Mouse (Mus musculus) cerebellum, postnatal 25 days (tissue): ENCODE results near the gene Shank2.

Source experiments
- DNase-seq, 2 experiments: peaks; one replicate each; pipeline ENCODE4 v3.0.0; 2021; ENCODE audit warnings: mixed read lengths in 2 of 2

Gene Shank2

DNA sequence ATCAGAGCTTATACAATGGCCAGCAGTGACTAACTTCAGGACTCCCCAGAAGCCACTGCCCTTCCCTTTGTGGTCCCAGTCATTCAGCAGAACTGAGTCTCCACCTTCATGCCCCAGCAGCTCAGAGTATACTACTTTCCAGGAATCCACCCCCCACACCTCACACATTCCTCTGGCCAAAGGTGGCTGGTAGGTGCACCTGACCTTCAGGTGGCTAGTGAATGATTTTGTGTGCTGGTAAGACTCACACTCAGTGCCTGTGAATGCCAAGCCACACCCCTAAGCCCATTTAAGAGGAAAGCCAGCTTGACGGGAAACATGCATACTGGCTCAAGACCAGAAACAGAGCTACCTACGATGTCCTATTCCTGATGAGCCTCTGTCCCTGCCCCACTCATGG, 431.2 kb downstream of the Shank2 start:
- DNase-seq, result no peak

DNA sequence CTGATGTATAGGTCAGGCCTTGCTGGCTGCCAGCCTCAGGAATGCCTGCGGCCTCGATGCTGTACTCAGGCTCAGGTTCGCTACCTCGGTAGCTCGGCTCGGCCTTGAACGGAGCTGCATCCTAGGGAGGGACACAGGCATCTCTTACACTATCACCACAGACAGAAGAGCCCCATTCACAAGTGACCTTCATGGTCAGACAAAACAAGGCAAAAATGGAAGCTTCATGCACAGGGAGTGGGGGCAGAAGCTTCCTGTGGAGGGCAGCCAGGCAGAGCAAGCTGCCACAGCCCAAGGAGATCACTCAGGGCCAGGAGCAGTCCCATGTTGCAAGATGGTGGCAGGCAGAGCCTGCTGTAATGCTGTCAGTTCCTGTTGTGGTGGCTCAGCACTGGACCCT, 437.1 kb downstream of the Shank2 start:
- DNase-seq, result no peak

DNA sequence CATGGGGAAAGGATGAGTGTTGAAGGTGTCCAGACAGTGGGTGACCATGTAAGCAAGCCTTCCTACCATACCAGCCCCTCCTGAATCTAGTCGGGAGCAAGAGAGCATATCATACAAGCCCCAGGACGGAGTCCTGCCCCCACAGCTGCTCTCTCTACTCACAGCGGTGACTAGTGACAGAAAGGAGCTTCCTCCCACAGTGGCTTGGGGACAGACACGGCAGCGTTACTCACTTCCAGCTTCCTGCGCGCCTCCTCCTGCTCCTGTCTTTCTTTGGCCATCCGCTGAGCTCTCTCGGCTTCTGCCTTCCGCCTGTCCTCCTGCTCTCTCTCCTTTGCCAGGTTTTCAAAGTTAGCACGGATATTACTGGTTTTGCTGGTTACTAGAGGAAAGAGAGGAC, 439.7 kb downstream of the Shank2 start:
- no peak for DNase-seq

DNA sequence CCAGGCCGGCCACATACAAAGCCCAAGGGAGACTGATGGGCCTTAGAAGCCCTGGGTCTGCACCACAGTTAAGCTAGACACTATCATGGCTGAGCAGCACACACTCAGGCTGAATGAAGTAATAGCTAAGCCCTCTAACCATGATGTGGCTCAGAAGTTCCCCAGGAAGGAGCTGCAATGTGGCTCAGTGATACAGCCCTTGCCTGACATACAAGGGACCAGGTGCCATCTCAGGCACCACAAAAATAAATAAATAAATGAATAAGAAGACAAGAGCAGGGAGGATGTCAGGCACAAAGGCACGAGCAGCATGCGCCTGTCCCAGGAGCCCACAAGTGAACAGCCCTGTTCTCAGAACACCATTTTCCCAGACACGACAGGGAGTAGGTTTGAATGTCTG, 440.2 kb downstream of the Shank2 start:
- no peak for DNase-seq

DNA sequence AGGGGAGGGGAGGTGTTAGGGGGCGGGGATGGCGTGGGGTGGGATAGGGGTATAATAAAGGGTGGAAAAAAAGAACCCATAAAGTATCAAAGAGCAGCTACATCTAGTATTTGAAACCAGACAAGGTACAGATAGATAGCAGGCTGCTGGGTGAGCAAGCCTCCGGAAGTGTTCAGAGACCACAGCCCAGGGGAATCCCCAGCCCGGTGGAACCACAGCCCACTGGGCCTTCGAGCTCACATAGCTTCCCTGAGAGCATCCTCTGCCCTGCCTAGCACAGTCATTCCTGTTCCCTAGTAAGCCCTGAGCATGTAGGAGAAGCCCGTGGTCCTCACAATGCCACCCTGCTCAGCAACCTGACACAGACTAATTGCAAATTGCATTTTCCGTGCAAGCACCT, 443.1 kb downstream of the Shank2 start:
- DNase-seq, result no peak

DNA sequence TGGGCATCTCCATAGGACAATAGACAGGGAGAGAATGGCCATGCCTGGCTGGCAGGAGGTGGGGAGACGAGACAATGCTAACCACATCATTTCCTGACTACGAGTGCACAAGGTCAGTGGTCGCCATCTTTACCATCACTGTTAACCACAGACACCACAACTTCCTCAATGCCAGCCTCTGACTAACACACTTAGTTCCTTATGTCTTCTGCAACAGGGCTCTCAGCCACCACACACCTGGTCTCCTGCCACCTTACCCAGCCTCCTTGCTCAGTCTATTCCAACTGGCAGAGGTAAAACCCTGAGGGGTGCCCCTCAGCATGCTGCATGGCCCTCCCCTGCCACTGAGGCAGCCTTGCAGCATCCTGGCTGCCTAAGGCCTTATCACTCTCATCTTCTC, 445.4 kb downstream of the Shank2 start:
- DNase-seq, result no peak

DNA sequence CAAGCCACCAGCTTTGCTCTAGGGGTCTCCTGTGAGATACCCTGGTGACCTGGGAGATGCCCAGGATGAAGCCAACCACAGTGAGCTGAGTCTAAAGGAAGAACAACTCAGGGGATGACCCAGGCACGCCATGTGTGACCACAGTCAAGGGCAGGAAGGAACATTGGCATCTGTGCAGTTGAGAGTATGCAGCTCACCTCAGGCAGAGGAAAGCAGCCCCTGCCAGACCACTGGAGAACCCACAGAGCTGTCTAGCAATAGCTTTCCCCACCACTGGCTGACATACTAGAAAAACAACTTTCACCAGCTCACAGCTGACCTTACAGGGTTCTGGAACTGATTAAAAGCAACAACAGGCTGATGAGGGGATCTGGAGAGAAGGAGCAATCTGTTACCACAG, 446.5 kb downstream of the Shank2 start:
- DNase-seq, result no peak

DNA sequence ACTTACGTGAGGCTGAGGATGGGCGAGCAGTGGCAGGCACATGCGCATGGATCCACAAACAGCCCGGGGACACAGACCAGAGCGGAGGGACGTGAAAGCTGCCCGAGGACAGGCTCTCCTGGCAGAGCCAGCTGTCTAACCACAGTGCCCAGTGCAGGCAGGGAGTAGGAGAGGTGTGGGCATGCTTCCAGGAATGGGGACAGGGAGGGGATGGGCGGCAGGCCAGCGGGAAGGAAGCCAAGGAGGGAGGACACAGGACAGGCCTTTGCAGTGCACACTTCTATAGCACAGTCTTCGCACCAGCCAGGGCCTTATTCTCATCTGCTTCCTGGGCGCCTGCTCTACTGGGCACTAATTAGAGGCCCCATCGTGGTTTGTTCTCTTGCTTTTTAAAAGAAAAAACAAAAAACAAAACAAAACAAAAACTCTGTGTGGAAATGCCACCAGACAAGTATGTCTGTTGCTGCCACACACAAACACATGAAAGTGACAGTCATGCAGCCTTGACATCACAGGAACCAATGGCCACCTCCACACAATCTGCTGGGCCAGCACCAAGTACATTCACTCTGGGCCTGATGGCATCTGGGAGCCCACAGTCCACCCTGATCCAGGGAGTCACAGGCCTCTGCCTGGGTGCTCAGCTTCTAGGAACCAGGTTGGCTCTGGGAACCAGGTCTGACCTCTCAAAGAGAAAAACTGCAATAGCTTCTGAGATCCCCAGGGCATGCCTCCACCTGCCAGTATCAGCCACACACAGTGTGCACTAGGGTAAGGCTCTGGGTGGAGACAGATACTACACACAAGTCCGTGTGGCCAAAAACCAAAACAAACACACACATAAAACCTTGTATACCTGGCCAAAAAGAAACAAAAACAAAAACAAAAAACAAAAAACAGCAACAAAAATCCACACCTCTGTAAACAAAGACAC, 448.2 kb downstream of the Shank2 start:
- DNase-seq, result peak; percentile 90 to 93

DNA sequence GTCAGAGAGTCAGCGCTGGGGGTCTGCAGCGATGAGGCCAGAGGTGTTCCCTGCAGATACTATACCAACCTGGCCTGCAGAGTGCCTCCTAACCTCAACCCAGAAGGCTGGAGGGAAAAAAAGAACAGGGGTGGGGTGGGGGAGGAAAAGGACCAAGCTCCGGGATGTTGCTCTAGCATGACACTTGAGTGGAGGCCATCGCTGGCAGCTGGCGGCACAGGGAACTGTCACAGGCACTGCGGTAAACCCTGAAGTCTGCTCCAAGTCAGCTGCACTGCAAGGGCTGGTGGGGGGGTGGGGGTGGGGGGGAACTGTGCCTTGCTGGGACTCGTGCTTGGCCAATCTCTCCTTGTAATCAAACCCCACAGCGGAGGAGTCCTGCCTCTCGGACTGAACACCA, 448.9 kb downstream of the Shank2 start:
- DNase-seq, result no peak

DNA sequence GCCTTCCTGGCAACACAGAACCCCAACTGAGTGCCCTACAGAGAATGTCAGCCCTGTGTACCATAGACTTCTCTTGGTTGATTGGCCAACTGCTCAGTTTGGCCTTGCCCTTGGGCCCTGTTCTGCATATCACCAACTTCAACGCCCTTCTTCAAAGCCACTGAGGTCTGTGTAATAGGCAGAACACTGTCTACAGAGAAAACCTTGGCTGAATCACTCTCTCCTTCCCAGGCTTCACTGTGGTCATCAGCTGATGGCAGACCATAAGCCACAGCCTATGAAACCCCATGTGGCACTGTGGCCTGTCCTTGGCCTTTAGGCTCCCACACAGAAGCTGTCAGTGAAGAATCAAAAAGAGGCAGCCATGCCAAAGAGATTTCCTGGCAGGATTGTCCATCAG, 457.2 kb downstream of the Shank2 start:
- DNase-seq, result no peak

DNA sequence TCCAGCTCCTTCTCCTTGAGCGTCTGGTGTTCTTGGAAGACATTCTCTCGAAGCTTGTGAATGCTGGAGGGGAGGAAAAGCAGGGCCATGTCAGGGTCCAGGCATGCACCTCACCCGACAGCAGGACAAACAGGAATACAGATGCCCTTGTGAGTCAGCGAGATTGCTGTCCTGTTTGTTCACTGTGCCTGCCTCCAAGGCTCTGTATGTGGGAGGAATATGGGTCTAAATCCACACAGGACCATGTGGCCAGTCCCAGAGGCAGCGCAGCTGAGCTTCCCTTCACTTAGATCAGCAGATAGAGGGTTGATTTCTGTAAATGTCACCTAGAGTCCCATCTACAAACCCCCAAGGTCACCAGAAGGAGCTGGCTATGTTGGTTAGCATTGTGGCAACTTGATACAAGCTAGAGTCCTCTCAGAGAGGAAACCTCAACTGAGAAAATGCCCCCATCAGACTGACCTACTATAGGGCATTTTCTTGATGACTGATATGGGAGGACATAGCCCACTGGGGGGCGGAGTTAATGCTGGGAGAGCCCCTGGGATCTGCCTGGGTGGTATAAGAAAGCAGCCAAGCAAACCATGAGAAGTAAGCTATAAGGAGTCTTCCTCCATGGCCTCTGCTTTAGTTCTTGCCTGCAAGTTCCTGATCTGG, 459.6 kb downstream of the Shank2 start:
- no peak for DNase-seq

DNA sequence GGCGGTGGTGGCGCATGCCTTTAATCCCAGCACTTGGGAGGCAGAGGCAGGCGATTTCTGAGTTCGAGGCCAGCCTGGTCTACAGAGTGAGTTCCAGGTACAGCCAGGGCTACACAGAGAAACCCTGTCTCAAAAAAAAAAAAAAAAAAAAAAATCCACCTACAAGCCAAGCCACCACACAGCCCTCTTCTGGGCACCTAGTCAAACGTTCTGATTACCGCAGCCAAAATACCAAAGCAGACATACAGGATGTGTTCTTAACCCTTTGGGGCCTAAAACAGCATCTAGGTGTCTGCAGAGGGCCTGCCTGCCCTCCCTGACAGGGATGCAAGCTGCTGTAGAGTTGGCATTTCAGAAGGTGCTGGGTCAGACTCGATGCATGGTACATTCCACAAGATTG, 460.8 kb downstream of the Shank2 start:
- DNase-seq, result no peak

DNA sequence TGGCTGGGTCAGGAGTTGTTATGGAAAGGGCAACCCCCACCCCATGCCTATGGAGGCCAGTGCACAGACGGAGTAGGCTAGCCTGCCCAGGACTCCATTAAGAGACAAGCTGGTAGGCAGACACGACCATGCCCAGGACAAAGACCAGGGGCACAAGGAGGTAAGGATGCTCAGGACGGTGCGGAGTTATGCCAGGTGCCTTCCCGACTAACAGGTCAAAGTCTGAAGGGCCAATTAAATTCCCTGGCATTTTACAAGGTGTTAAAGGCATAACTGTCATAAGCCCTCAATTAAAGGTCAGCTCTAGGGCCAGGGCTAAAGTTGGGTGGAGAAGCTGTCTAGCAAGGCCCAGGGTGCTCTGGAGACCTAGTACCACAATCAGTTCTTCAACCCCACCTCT, 467.0 kb downstream of the Shank2 start:
- no peak for DNase-seq

DNA sequence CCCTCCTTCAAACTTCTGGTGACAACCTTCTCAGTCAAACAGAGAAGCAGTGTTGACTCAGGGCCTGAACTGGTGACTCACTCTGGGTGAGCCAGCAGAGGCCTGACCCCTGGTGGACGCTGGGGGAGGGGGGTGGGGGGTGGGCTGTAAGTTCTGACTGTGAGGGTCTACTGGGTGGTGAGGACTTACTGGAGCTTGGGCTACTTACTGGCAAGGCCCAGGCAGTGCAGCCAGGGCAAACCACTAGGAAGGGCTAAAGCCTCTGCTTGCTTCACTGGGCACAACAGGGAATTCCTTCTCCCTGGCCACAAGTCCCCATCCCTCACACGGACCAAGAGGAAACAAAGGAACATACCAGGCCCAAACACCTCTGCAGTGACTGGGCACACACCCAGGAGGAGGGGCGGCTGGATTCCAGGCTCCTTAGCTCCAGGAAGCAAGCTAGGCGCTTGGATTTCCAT, 467.5 kb downstream of the Shank2 start:
- peak in 1 of 2 experiments; percentile 33 for DNase-seq

DNA sequence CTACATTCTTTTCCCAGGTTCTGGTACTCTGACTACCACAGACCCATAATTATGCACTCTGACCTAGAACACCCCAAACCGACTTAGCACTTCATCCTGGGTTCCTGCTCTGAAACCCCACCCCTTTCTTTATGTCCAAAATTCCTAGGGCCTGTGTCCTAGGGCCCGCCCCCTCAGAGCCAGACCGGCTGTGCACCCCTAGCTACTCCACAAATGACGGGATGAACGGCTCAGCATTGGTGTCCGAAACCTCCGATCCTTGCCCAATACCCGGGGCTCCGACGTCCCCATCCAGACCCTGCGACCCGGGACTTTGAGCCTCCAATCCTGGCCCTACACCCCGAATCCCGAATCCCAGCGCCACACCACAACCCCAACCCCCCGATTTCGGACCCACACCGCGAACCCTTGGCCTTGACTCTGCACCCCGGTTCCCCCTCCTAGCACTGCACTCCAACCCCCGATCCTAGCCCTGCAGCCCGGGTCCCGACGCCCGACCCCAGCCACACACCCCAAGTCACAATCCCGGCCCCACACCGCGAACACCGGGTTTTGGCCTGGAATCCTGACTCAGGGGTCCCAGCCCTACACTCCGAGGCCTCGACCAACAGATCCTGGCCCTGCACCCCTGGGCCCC, 468.3 kb downstream of the Shank2 start:
- no peak for DNase-seq

DNA sequence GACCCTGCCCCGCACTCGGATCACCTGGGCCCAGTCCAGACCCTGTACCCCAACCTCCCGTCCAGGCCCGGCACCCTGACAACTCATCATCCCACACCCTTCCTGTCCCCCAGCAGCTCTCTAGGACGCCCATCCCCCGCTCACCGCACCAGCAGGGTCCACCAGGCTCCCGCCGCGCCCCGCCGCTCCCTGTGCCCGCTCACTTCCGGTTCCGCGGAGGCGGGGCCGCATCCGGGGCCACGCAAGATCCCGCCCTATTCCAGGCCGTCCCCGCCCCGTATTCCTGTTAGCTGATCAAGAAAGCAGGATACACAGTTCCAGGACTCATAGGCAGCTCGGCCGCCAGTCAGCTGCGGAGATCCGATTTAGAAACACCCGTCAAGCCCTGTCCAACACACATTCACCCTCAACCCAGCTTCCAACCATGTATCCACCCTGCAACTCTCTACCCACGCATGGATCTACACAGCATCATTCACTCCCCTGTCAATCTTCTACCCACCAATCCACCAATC, 468.9 kb downstream of the Shank2 start, which contains the start of gene Cttn:
Cttn (minus strand) TSS at position 465 of the 515 bp plus-strand sequence.
- DNase-seq, result peak; percentile 88 to 92

DNA sequence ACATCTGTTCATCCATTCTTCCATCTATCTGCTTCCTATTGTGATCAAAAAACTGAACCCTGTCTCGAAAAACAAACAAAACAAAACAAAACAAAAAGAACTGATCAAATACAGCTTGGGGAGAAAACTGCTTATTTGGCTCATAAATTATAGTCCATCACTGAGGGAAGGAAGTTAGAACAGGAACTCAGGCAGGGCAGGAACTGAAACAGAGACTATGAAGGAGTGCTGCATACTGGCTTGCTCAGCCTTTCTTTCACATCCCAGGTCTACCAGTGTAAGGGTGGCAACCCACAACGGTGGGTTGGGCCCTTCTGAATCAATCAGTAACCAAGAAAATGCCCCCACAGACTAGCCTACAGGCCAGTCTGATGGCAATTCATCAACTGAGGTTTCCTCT, 469.4 kb downstream of the Shank2 start:
- DNase-seq, result no peak

DNA sequence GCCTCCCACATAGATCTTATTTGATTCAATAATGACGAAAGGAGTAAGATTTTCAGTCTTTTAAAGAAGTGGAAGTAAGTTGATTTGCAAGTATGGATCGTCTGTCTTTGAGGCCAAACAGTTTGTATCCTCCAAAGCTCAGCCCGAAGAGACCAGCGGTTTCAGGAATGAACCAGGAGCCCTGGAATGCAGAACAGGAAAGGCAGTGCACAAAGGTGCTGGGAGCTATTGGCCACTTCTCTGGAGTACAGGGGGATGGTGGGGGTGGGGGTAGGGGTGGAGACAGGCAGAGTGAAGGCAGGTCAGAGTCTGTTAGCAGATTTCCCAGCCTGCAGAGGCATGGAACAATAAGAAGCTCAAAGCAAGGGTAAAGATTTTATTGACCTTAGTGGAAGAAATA, 471.8 kb downstream of the Shank2 start:
- no peak for DNase-seq
